ENCODE assay signal across 8 mouse cellular contexts in the genomic region with DNA sequence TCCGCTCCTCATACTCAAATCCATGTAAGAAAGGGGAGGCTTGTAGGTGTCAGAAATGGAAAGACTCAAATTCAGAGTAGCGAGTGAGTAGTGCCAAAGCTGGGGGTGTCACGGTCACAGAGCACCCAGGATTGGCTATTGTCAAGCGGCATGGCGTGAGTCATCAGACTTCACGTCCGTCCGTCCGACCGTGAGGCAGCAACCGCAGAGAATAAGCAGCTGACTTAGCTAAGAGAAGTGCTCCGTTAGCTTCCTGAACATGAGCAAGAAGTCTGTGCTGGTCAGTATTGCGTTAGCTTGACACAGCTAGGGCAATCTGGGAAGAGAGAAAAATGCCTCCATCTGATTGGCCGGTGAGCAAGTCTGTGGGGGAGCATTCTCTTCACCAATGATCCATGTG.
DNase-seq lines count a peak whose midpoint lies in the region; ATAC-seq and TF ChIP-seq lines count a peak whose summit lies in the region.

No protein-coding gene starts in this region.

- no peak for TF ChIP-seq CTCF in testis, adult 2 months (IDR thresholded peaks at IDR 0.05; ENCODE audit: control insufficient read depth, insufficient read depth, insufficient replicate concordance, low read depth, low read length)

- H3K27ac ChIP-seq in testis, adult 2 months (ENCODE audit: control insufficient read depth, insufficient read depth, low read depth, low read length), result no peak overlapping the region
- H3K27ac ChIP-seq in liver, embryonic 12.5 days, result 0 out of 2 replicates have a peak overlapping the region, but pooled peaks have one; percentile 10
- no peak overlapping the region for H3K27ac ChIP-seq in hindbrain, embryonic 10.5 days
- H3K27ac ChIP-seq in hindbrain, embryonic 12.5 days, result no peak overlapping the region

- peak overlapping the region; percentile 24; the same call in 1 of the 2 replicates for H3K9ac ChIP-seq in liver, embryonic 12.5 days
- H3K9ac ChIP-seq in hindbrain, embryonic 12.5 days, result no peak overlapping the region

- H3K27me3 ChIP-seq in testis, adult 2 months (ENCODE audit: control insufficient read depth, insufficient read depth, low read length), result no peaks in the 10 kb centered on the region
- H3K27me3 ChIP-seq in liver, embryonic 12.5 days (replicated peaks), result 0 out of 2 replicates have a peak, but pooled peaks cover 14% of the 10 kb centered on the region
- no peaks in the 10 kb centered on the region for H3K27me3 ChIP-seq in splenic B cell, adult 2 months (ENCODE audit: control insufficient read depth, insufficient read depth, low read length, poor library complexity, severe bottlenecking)
- no peaks in the 10 kb centered on the region for H3K27me3 ChIP-seq in hindbrain, embryonic 10.5 days (ENCODE audit: insufficient read depth, poor library complexity, severe bottlenecking)
- H3K27me3 ChIP-seq in hindbrain, embryonic 12.5 days, result no peaks in the 10 kb centered on the region

- no peaks in the 10 kb centered on the region for H3K36me3 ChIP-seq in testis, adult 2 months (ENCODE audit: control insufficient read depth, insufficient read depth, low read length)
- H3K36me3 ChIP-seq in liver, embryonic 12.5 days, result no peaks in the 10 kb centered on the region
- H3K36me3 ChIP-seq in splenic B cell, adult 2 months (ENCODE audit: control insufficient read depth, insufficient read depth, low read length, poor library complexity, severe bottlenecking), result no peaks in the 10 kb centered on the region
- H3K36me3 ChIP-seq in hindbrain, embryonic 10.5 days, result no peaks in the 10 kb centered on the region
- no peaks in the 10 kb centered on the region for H3K36me3 ChIP-seq in hindbrain, embryonic 12.5 days

- peak overlapping the region; percentile 64 for H3K4me2 ChIP-seq in liver, embryonic 12.5 days
- no peak overlapping the region for H3K4me2 ChIP-seq in hindbrain, embryonic 12.5 days (replicated peaks)

- DNase-seq in testis, postnatal 14 days (ENCODE audit: low spot score), result no peak
- DNase-seq in splenic B cell, adult 2 months (ENCODE audit: low read depth, low spot score), result peak; percentile 77
- DNase-seq in hindbrain, embryonic 10.5 days (ENCODE audit: low spot score), result no peak
- DNase-seq in right cerebral cortex, adult 2 months (ENCODE audit: low spot score in 2 of 2), result no peak

- H3K4me1 ChIP-seq in testis, adult 2 months (ENCODE audit: control insufficient read depth, insufficient read depth, low read length), result peaks cover 5% of the 10 kb centered on the region
- peaks cover 12% of the 10 kb centered on the region for H3K4me1 ChIP-seq in liver, embryonic 12.5 days
- peaks cover 11% of the 10 kb centered on the region for H3K4me1 ChIP-seq in hindbrain, embryonic 10.5 days (replicated peaks)
- peaks cover 7% of the 10 kb centered on the region for H3K4me1 ChIP-seq in hindbrain, embryonic 12.5 days

- H3K4me3 ChIP-seq in testis, adult 2 months (ENCODE audit: control insufficient read depth, low read depth, low read length), result peak overlapping the region; percentile 43
- peak overlapping the region; percentile 34 for H3K4me3 ChIP-seq in liver, embryonic 12.5 days
- H3K4me3 ChIP-seq in hindbrain, embryonic 10.5 days, result no peak overlapping the region
- no peak overlapping the region for H3K4me3 ChIP-seq in hindbrain, embryonic 12.5 days

- peak; percentile 34; the same call in 1 of the 2 replicates for ATAC-seq in erythroblast, adult 5-6 weeks (replicated peaks; ENCODE audit: low FRiP score, poor library complexity, severe bottlenecking)
- peak; percentile 39; the same call in 1 of the 2 replicates for ATAC-seq in liver, embryonic 12.5 days
- no peak for ATAC-seq in hindbrain, embryonic 12.5 days (ENCODE audit: low FRiP score)

- no peaks in the 10 kb centered on the region for H3K9me3 ChIP-seq in liver, embryonic 12.5 days (replicated peaks)
- H3K9me3 ChIP-seq in hindbrain, embryonic 10.5 days, result no peaks in the 10 kb centered on the region
- no peaks in the 10 kb centered on the region for H3K9me3 ChIP-seq in hindbrain, embryonic 12.5 days (replicated peaks)

- WGBS in liver, embryonic 12.5 days (ENCODE audit: insufficient replicate concordance), result 22% methylated on average over 14 of the region's 14 CpGs
- 87% methylated on average over 14 of the region's 14 CpGs for WGBS in hindbrain, embryonic 10.5 days
- 89% methylated on average over 14 of the region's 14 CpGs for WGBS in hindbrain, embryonic 12.5 days

- no peak for TF ChIP-seq POLR2A in testis, adult 2 months (IDR thresholded peaks at IDR 0.05; ENCODE audit: control insufficient read depth, low read depth, low read length)

Comparison
In these comparisons a context has a peak if more than half of its experiments do, and no peak if none do; other contexts are left out.
1. H3K4me3 ChIP-seq: peak in testis, adult 2 months (single experiment) and liver, embryonic 12.5 days (single experiment); none in hindbrain, embryonic 10.5 days (single experiment) and hindbrain, embryonic 12.5 days (single experiment).